17 mouse cellular contexts compared by ENCODE assay signal in the genomic region with DNA sequence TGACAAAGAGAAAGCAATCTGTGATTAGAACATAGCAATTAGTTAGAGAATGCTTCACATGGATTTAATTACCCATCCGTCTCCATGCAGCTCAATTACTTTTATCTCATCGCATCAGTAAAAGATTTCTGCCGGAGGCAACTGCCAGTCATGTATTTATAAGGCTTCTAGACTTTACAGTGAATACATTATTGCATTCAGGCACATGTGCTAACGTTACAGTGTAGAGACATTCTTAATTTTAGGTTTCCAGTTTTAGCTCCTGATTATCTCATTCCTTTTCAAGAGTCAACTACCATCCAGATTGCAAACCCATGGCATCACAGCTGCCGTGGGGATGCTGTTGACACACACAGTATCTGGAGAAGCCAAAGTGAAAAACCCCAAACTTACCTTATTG.
DNase-seq lines count a peak whose midpoint lies in the region; ATAC-seq lines count a peak whose summit lies in the region.
"Had no signal": no experiment of that assay in that cellular context is flagged by ENCODE, and none has a peak within 500 bp of the region (broad histone marks: within the 10 kb centered on the region; RNA-seq: fewer than 3 reads in every experiment).

No protein-coding gene starts in this region.

- DNase-seq in forebrain, embryonic 11.5 days (ENCODE audit: low spot score) = no peak
- no peak for DNase-seq in forebrain, embryonic 10.5 days (ENCODE audit: extremely low spot score, low spot score)
- DNase-seq in midbrain, embryonic 10.5 days (ENCODE audit: low spot score) = no peak
- no peak for DNase-seq in adipocyte (ENCODE audit: low spot score)
- DNase-seq in cerebellum, adult 9-11 months = no peak
- DNase-seq: adrenal gland, adult 2 months; cerebellum, postnatal 36 days; heart, adult 11 months; liver, embryonic 13.5 days; lung, postnatal 10 days; thymus, postnatal 36 days had no signal

- no peaks in the 10 kb centered on the region for H3K36me3 ChIP-seq in forebrain, embryonic 11.5 days (ENCODE audit: control insufficient read depth, insufficient read depth, low read length)
- no peaks in the 10 kb centered on the region for H3K36me3 ChIP-seq in forebrain, embryonic 10.5 days (replicated peaks)
- H3K36me3 ChIP-seq in midbrain, embryonic 13.5 days = no peaks in the 10 kb centered on the region
- H3K36me3 ChIP-seq in midbrain, embryonic 10.5 days = no peaks in the 10 kb centered on the region
- H3K36me3 ChIP-seq in forebrain, embryonic 15.5 days = no peaks in the 10 kb centered on the region
- no peaks in the 10 kb centered on the region for H3K36me3 ChIP-seq in neural tube, embryonic 15.5 days
- H3K36me3 ChIP-seq: embryonic facial prominence, embryonic 15.5 days; heart, embryonic 15.5 days; kidney, embryonic 15.5 days; liver, embryonic 13.5 days had no signal

- peak; percentile 56 for ATAC-seq in forebrain, embryonic 11.5 days (replicated peaks; ENCODE audit: low FRiP score)
- 0 out of 2 replicates have a peak, but pooled peaks have one; percentile 43 for ATAC-seq in midbrain, embryonic 13.5 days
- ATAC-seq in forebrain, embryonic 15.5 days (replicated peaks) = peak; percentile 95
- ATAC-seq in neural tube, embryonic 15.5 days (ENCODE audit: low FRiP score) = peak; percentile 35; the same call in 1 of the 2 replicates

- H3K9ac ChIP-seq in forebrain, embryonic 11.5 days (ENCODE audit: low read length) = no peak overlapping the region
- H3K9ac ChIP-seq in midbrain, embryonic 13.5 days (replicated peaks) = no peak overlapping the region
- H3K9ac ChIP-seq in forebrain, embryonic 15.5 days (replicated peaks) = no peak overlapping the region
- H3K9ac ChIP-seq in neural tube, embryonic 15.5 days (replicated peaks) = no peak overlapping the region
- H3K9ac ChIP-seq: embryonic facial prominence, embryonic 15.5 days; heart, embryonic 15.5 days; kidney, embryonic 15.5 days; liver, embryonic 13.5 days had no signal

- 54% methylated on average over 5 of the region's 5 CpGs for WGBS in forebrain, embryonic 11.5 days
- 82% methylated on average over 5 of the region's 5 CpGs for WGBS in forebrain, embryonic 10.5 days
- 48% methylated on average over 5 of the region's 5 CpGs for WGBS in midbrain, embryonic 13.5 days
- WGBS in midbrain, embryonic 10.5 days = 89% methylated on average over 5 of the region's 5 CpGs
- 11% methylated on average over 5 of the region's 5 CpGs for WGBS in forebrain, embryonic 15.5 days
- WGBS in neural tube, embryonic 15.5 days = 34% methylated on average over 5 of the region's 5 CpGs

- no peaks in the 10 kb centered on the region for H3K9me3 ChIP-seq in forebrain, embryonic 11.5 days (ENCODE audit: control insufficient read depth, low read length)
- no peaks in the 10 kb centered on the region for H3K9me3 ChIP-seq in forebrain, embryonic 10.5 days
- H3K9me3 ChIP-seq in midbrain, embryonic 13.5 days = no peaks in the 10 kb centered on the region
- no peaks in the 10 kb centered on the region for H3K9me3 ChIP-seq in midbrain, embryonic 10.5 days (replicated peaks)
- no peaks in the 10 kb centered on the region for H3K9me3 ChIP-seq in forebrain, embryonic 15.5 days
- H3K9me3 ChIP-seq in neural tube, embryonic 15.5 days (replicated peaks) = no peaks in the 10 kb centered on the region
- H3K9me3 ChIP-seq: embryonic facial prominence, embryonic 15.5 days; heart, embryonic 15.5 days; kidney, embryonic 15.5 days; liver, embryonic 13.5 days had no signal

- no peak overlapping the region; the same call in 1 of the 2 replicates for H3K27ac ChIP-seq in forebrain, embryonic 11.5 days (ENCODE audit: low read depth, low read length)
- no peak overlapping the region for H3K27ac ChIP-seq in forebrain, embryonic 10.5 days
- 0 out of 2 replicates have a peak overlapping the region, but pooled peaks have one; percentile 7 for H3K27ac ChIP-seq in midbrain, embryonic 13.5 days
- H3K27ac ChIP-seq in midbrain, embryonic 10.5 days (replicated peaks) = no peak overlapping the region
- H3K27ac ChIP-seq in forebrain, embryonic 15.5 days (replicated peaks) = peak overlapping the region; percentile 86
- no peak overlapping the region for H3K27ac ChIP-seq in neural tube, embryonic 15.5 days (replicated peaks)
- H3K27ac ChIP-seq: embryonic facial prominence, embryonic 15.5 days; heart, embryonic 15.5 days; kidney, embryonic 15.5 days; liver, embryonic 13.5 days had no signal

- no peaks in the 10 kb centered on the region for H3K27me3 ChIP-seq in forebrain, embryonic 11.5 days (ENCODE audit: control insufficient read depth, insufficient read depth, low read length)
- H3K27me3 ChIP-seq in forebrain, embryonic 10.5 days (ENCODE audit: poor library complexity, severe bottlenecking) = no peaks in the 10 kb centered on the region
- H3K27me3 ChIP-seq in midbrain, embryonic 13.5 days = no peaks in the 10 kb centered on the region
- H3K27me3 ChIP-seq in midbrain, embryonic 10.5 days (ENCODE audit: low read depth, poor library complexity, severe bottlenecking) = no peaks in the 10 kb centered on the region
- H3K27me3 ChIP-seq in forebrain, embryonic 15.5 days = no peaks in the 10 kb centered on the region
- no peaks in the 10 kb centered on the region for H3K27me3 ChIP-seq in neural tube, embryonic 15.5 days (replicated peaks)
- H3K27me3 ChIP-seq: embryonic facial prominence, embryonic 15.5 days; heart, embryonic 15.5 days; kidney, embryonic 15.5 days; liver, embryonic 13.5 days had no signal

- H3K4me2 ChIP-seq in forebrain, embryonic 11.5 days (ENCODE audit: low read depth, low read length, severe bottlenecking) = no peak overlapping the region
- H3K4me2 ChIP-seq in midbrain, embryonic 13.5 days (replicated peaks) = no peak overlapping the region
- no peak overlapping the region for H3K4me2 ChIP-seq in forebrain, embryonic 15.5 days (replicated peaks)
- no peak overlapping the region for H3K4me2 ChIP-seq in neural tube, embryonic 15.5 days
- H3K4me2 ChIP-seq: embryonic facial prominence, embryonic 15.5 days; heart, embryonic 15.5 days; kidney, embryonic 15.5 days; liver, embryonic 13.5 days had no signal

- H3K4me1 ChIP-seq in forebrain, embryonic 11.5 days (replicated peaks; ENCODE audit: control insufficient read depth, insufficient read depth, low read length) = no peaks in the 10 kb centered on the region
- 0 out of 2 replicates have a peak, but pooled peaks cover 4% of the 10 kb centered on the region for H3K4me1 ChIP-seq in forebrain, embryonic 10.5 days
- peaks cover 7% of the 10 kb centered on the region for H3K4me1 ChIP-seq in midbrain, embryonic 13.5 days (replicated peaks)
- H3K4me1 ChIP-seq in midbrain, embryonic 10.5 days = no peaks in the 10 kb centered on the region
- peaks cover 15% of the 10 kb centered on the region for H3K4me1 ChIP-seq in forebrain, embryonic 15.5 days
- H3K4me1 ChIP-seq in neural tube, embryonic 15.5 days = no peaks in the 10 kb centered on the region
- H3K4me1 ChIP-seq: embryonic facial prominence, embryonic 15.5 days; kidney, embryonic 15.5 days; liver, embryonic 13.5 days had no signal

- H3K4me3 ChIP-seq in forebrain, embryonic 11.5 days (ENCODE audit: low read depth, low read length) = no peak overlapping the region
- no peak overlapping the region for H3K4me3 ChIP-seq in forebrain, embryonic 10.5 days
- H3K4me3 ChIP-seq in midbrain, embryonic 13.5 days (replicated peaks) = no peak overlapping the region
- H3K4me3 ChIP-seq in midbrain, embryonic 10.5 days = no peak overlapping the region
- no peak overlapping the region for H3K4me3 ChIP-seq in forebrain, embryonic 15.5 days
- H3K4me3 ChIP-seq in neural tube, embryonic 15.5 days (replicated peaks) = no peak overlapping the region
- H3K4me3 ChIP-seq: embryonic facial prominence, embryonic 15.5 days; heart, embryonic 15.5 days; kidney, embryonic 15.5 days; liver, embryonic 13.5 days had no signal

Comparison
In these comparisons a context has a peak if more than half of its experiments do, and no peak if none do; other contexts are left out.
1. H3K27ac ChIP-seq: peak in midbrain, embryonic 13.5 days (single experiment) and forebrain, embryonic 15.5 days (single experiment); none in forebrain, embryonic 11.5 days (single experiment), forebrain, embryonic 10.5 days (single experiment), midbrain, embryonic 10.5 days (single experiment) and neural tube, embryonic 15.5 days (single experiment).
2. ATAC-seq: peak in every context shown above with its lines; median percentile 95 in forebrain, embryonic 15.5 days; 56 in forebrain, embryonic 11.5 days; 43 in midbrain, embryonic 13.5 days; 35 in neural tube, embryonic 15.5 days.